Mouse (Mus musculus): ENCODE results near the gene Mlycd. TPM values are rescaled to one million over a fixed set of nuclear protein-coding genes. Genes with fewer than 3 reads are reported as not detected.

Mlycd gene
- polyA plus RNA-seq, 1 experiment = 48.2 TPM

GRCm38 (mm10) chr8:119446211-119446989 lies 51.7 kb downstream of the Mlycd start, which contains the start of gene Necab2:
Gene Necab2, plus strand, starts transcription at chr8:119446719.
- DNase-seq = peak; percentile 85
- no peak within 1 kb of the TSS for H3K4me3 ChIP-seq (ENCODE audit: insufficient read depth, low read depth, low read length)
- peaks cover 1% of the 10 kb centered on the region for H3K36me3 ChIP-seq (ENCODE audit: control insufficient read depth, insufficient read depth, low read length)
- H3K4me1 ChIP-seq (ENCODE audit: control insufficient read depth, insufficient read depth, low read length) = peaks cover under 1% of the 10 kb centered on the region
- no peaks in the 10 kb centered on the region for H3K27me3 ChIP-seq (replicated peaks; ENCODE audit: control insufficient read depth, insufficient read depth, low read length)
- TF ChIP-seq CTCF (conservative IDR thresholded peaks at IDR 0.05; ENCODE audit: insufficient read depth, insufficient read length, low read depth, low read length) (peak; percentile 70), POLR2A (IDR thresholded peaks at IDR 0.05; ENCODE audit: low read depth, low read length) (no peak)
- WGBS = 6% methylated on average over 52 of the region's 52 CpGs
- H3K27ac ChIP-seq (ENCODE audit: insufficient read depth, low read depth, low read length) = no peak within 1 kb of the TSS

- H3K4me1 ChIP-seq (ENCODE audit: control insufficient read depth, insufficient read depth, low read length) = no peaks in the 10 kb centered on the region
- H3K4me3 ChIP-seq (ENCODE audit: insufficient read depth, low read depth, low read length) = no peak overlapping the region
- H3K27ac ChIP-seq (ENCODE audit: insufficient read depth, low read depth, low read length) = no peak overlapping the region
- no peak for TF ChIP-seq CTCF (conservative IDR thresholded peaks at IDR 0.05; ENCODE audit: insufficient read depth, insufficient read length, low read depth, low read length)
- TF ChIP-seq POLR2A (IDR thresholded peaks at IDR 0.05; ENCODE audit: low read depth, low read length) = no peak
- no peaks in the 10 kb centered on the region for H3K27me3 ChIP-seq (replicated peaks; ENCODE audit: control insufficient read depth, insufficient read depth, low read length)
- peaks cover 1% of the 10 kb centered on the region for H3K36me3 ChIP-seq (ENCODE audit: control insufficient read depth, insufficient read depth, low read length)
- 3% methylated on average over 67 of the region's 80 CpGs for WGBS
- no peak for DNase-seq
Measured at GRCm38 (mm10) chr8:119446990-119447780, 52.5 kb downstream of the Mlycd start.

- TF ChIP-seq CTCF (conservative IDR thresholded peaks at IDR 0.05; ENCODE audit: insufficient read depth, insufficient read length, low read depth, low read length) (no peak), POLR2A (IDR thresholded peaks at IDR 0.05; ENCODE audit: low read depth, low read length) (no peak)
- H3K4me1 ChIP-seq (ENCODE audit: control insufficient read depth, insufficient read depth, low read length) = no peaks in the 10 kb centered on the region
- DNase-seq = no peak
- H3K27me3 ChIP-seq (replicated peaks; ENCODE audit: control insufficient read depth, insufficient read depth, low read length) = no peaks in the 10 kb centered on the region
- H3K27ac ChIP-seq (ENCODE audit: insufficient read depth, low read depth, low read length) = no peak overlapping the region
- no peak overlapping the region for H3K4me3 ChIP-seq (ENCODE audit: insufficient read depth, low read depth, low read length)
- peaks cover 1% of the 10 kb centered on the region for H3K36me3 ChIP-seq (ENCODE audit: control insufficient read depth, insufficient read depth, low read length)
- 8% methylated on average over 17 of the region's 17 CpGs for WGBS
Measured at GRCm38 (mm10) chr8:119447781-119448170, 53.1 kb downstream of the Mlycd start.

GRCm38 (mm10) chr8:119449627-119450026 lies 54.9 kb downstream of the Mlycd start:
- H3K4me1 ChIP-seq (ENCODE audit: control insufficient read depth, insufficient read depth, low read length) = no peaks in the 10 kb centered on the region
- H3K27ac ChIP-seq (ENCODE audit: insufficient read depth, low read depth, low read length) = no peak overlapping the region
- 80% methylated on average over 12 of the region's 12 CpGs for WGBS
- H3K36me3 ChIP-seq (ENCODE audit: control insufficient read depth, insufficient read depth, low read length) = no peaks in the 10 kb centered on the region; the same call in 1 of the 2 replicates
- no peak for TF ChIP-seq POLR2A (IDR thresholded peaks at IDR 0.05; ENCODE audit: low read depth, low read length)
- no peak for TF ChIP-seq CTCF (conservative IDR thresholded peaks at IDR 0.05; ENCODE audit: insufficient read depth, insufficient read length, low read depth, low read length)
- H3K27me3 ChIP-seq (replicated peaks; ENCODE audit: control insufficient read depth, insufficient read depth, low read length) = no peaks in the 10 kb centered on the region
- no peak overlapping the region for H3K4me3 ChIP-seq (ENCODE audit: insufficient read depth, low read depth, low read length)
- DNase-seq = no peak

- 91% methylated on average over 4 of the region's 4 CpGs for WGBS
- no peak for TF ChIP-seq CTCF (conservative IDR thresholded peaks at IDR 0.05; ENCODE audit: insufficient read depth, insufficient read length, low read depth, low read length)
- TF ChIP-seq POLR2A (IDR thresholded peaks at IDR 0.05; ENCODE audit: low read depth, low read length) = no peak
Measured at GRCm38 (mm10) chr8:119451131-119451530, 56.5 kb downstream of the Mlycd start.

GRCm38 (mm10) chr8:119452919-119453318 lies 58.2 kb downstream of the Mlycd start:
- no peaks in the 10 kb centered on the region for H3K36me3 ChIP-seq (ENCODE audit: control insufficient read depth, insufficient read depth, low read length)
- TF ChIP-seq CTCF (conservative IDR thresholded peaks at IDR 0.05; ENCODE audit: insufficient read depth, insufficient read length, low read depth, low read length) (no peak), POLR2A (IDR thresholded peaks at IDR 0.05; ENCODE audit: low read depth, low read length) (no peak)
- H3K4me3 ChIP-seq (ENCODE audit: insufficient read depth, low read depth, low read length) = no peak overlapping the region
- no peaks in the 10 kb centered on the region for H3K4me1 ChIP-seq (ENCODE audit: control insufficient read depth, insufficient read depth, low read length)
- WGBS = 91% methylated on average over 5 of the region's 5 CpGs
- no peak for DNase-seq
- H3K27ac ChIP-seq (ENCODE audit: insufficient read depth, low read depth, low read length) = no peak overlapping the region
- H3K27me3 ChIP-seq (replicated peaks; ENCODE audit: control insufficient read depth, insufficient read depth, low read length) = no peaks in the 10 kb centered on the region

More at GRCm38 (mm10) chr8:119451131-119451530, 56.5 kb downstream of the Mlycd start:
- Histone ChIP-seq H3K27ac (ENCODE audit: insufficient read depth, low read depth, low read length) (no peak overlapping the region), H3K36me3 (ENCODE audit: control insufficient read depth, insufficient read depth, low read length) (no peaks in the 10 kb centered on the region), H3K27me3 (replicated peaks; ENCODE audit: control insufficient read depth, insufficient read depth, low read length) (no peaks in the 10 kb centered on the region), H3K4me1 (ENCODE audit: control insufficient read depth, insufficient read depth, low read length) (no peaks in the 10 kb centered on the region), H3K4me3 (ENCODE audit: insufficient read depth, low read depth, low read length) (no peak overlapping the region)
- no peak for DNase-seq

GRCm38 (mm10) chr8:119456045-119456444 lies 61.4 kb downstream of the Mlycd start:
- H3K27ac ChIP-seq (ENCODE audit: insufficient read depth, low read depth, low read length) = no peak overlapping the region
- H3K4me1 ChIP-seq (ENCODE audit: control insufficient read depth, insufficient read depth, low read length) = no peaks in the 10 kb centered on the region
- no peak for DNase-seq
- TF ChIP-seq CTCF (conservative IDR thresholded peaks at IDR 0.05; ENCODE audit: insufficient read depth, insufficient read length, low read depth, low read length) (no peak), POLR2A (IDR thresholded peaks at IDR 0.05; ENCODE audit: low read depth, low read length) (no peak)
- H3K27me3 ChIP-seq (replicated peaks; ENCODE audit: control insufficient read depth, insufficient read depth, low read length) = no peaks in the 10 kb centered on the region
- WGBS = 78% methylated on average over 5 of the region's 5 CpGs
- H3K4me3 ChIP-seq (ENCODE audit: insufficient read depth, low read depth, low read length) = no peak overlapping the region
- no peaks in the 10 kb centered on the region for H3K36me3 ChIP-seq (ENCODE audit: control insufficient read depth, insufficient read depth, low read length)

Data from kidney, adult 2 months (tissue).